Mouse (Mus musculus): ENCODE results near the gene Ttc28.

- TF ChIP-seq CTCF (IDR thresholded peaks at IDR 0.05; ENCODE audit: low read depth) (no peak), EP300 (IDR thresholded peaks at IDR 0.05; ENCODE audit: low read depth) (no peak)
These were observed 384.9 kb downstream of the Ttc28 start for GRCm38 (mm10) chr5:111264488-111264887.
